Mouse (Mus musculus) liver, adult 2 months (tissue): ENCODE measurements at regions not wholly inside any gene's neighbourhood (a gene's known extent, or its start where the extent isn't known, plus 50 kb on each side); places are given as distances from the start of the nearest gene placed in this dataset.

ENCODE experiments used
- DNase-seq: peaks from one replicate; pipeline ENCODE4 v3.0.0-alpha.2; 2011; ENCODE audit warnings: low read depth, low spot score; ENCODE audit errors: extremely low read depth
- H3K27ac ChIP-seq: fragments of 200-500 bp; replicated peaks from 2 replicates; pipeline ENCODE4 v1.5.1; 2012; ENCODE audit warnings: low read depth, mild to moderate bottlenecking, control low read depth, inconsistent platforms, low read length; ENCODE audit not compliant: insufficient read depth
- H3K27me3 ChIP-seq: fragments of 200-500 bp; 2 replicates; pipeline ENCODE4 v1.6.1; 2012; ENCODE audit warnings: mild to moderate bottlenecking, moderate library complexity, low read length, inconsistent platforms; ENCODE audit not compliant: control insufficient read depth, insufficient read depth
- H3K36me3 ChIP-seq: fragments of 200-500 bp; 2 replicates; pipeline ENCODE4 v1.6.1; 2012; ENCODE audit warnings: low read length, inconsistent platforms; ENCODE audit not compliant: control insufficient read depth, insufficient read depth
- H3K4me1 ChIP-seq: fragments of 200-500 bp; 2 replicates; pipeline ENCODE4 v1.6.1; 2011; ENCODE audit warnings: low read length; ENCODE audit not compliant: control insufficient read depth, insufficient read depth
- H3K4me3 ChIP-seq: fragments of 200-500 bp; 2 replicates; pipeline ENCODE4 v1.5.1; 2011; ENCODE audit warnings: low read depth, mild to moderate bottlenecking, control low read depth, low read length, moderate library complexity; ENCODE audit not compliant: insufficient read depth
- H3K79me2 ChIP-seq: fragments of 200-500 bp; 2 replicates; pipeline ENCODE4 v1.6.1; 2012; ENCODE audit warnings: inconsistent platforms, mild to moderate bottlenecking, low read length, moderate library complexity; ENCODE audit not compliant: control insufficient read depth, insufficient read depth
- H3K9ac ChIP-seq: fragments of 200-500 bp; 2 replicates; pipeline ENCODE4 v1.6.1; 2012; ENCODE audit warnings: low read depth, mild to moderate bottlenecking, control low read depth, inconsistent platforms, low read length
- CTCF ChIP-seq: fragments of 200-500 bp; IDR thresholded peaks from 2 replicates; pipeline ENCODE4 v1.5.1; 2011; ENCODE audit warnings: low read depth, low read length, control low read depth
- POLR2A ChIP-seq: fragments of 200-500 bp; IDR thresholded peaks from 2 replicates; pipeline ENCODE4 v1.6.1; 2011; ENCODE audit warnings: low read length, control low read depth; ENCODE audit not compliant: insufficient read depth; ENCODE audit errors: extremely low read depth
- WGBS: fragments of 180-500 bp; shearing (Covaris S2); methylation state at CpG from one replicate; pipeline ENCODE4 v1.1.7; 2018; 5-methylcytosine and 5-hydroxymethylcytosine counted together

DNA sequence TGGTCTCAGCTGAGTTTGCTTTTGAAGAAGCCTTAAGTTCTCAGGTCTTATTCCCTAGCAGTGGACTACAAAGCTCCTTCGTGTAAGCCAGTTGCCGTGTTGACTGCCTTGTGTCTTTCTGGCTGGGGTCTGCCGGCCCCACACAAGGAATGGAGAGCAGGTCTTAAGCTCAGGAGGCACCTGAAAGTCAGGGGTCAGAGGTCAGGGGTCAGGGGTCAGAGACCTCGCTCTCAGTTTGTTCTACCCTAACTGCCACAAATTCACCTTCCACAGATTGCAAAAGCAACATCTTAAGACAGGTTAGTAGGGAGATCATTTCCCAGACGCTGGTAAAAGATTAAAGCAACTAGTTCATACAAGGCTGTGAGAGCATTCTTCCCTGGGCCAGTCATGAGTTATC is 505.8 kb upstream of the Sox11 start:
- no peak overlapping the region for H3K4me3 ChIP-seq
- H3K79me2 ChIP-seq = no peaks in the 10 kb centered on the region
- 64% methylated on average over 5 of the region's 5 CpGs for WGBS
- H3K4me1 ChIP-seq = no peaks in the 10 kb centered on the region
- TF ChIP-seq POLR2A = no peak
- TF ChIP-seq CTCF = no peak
- H3K27me3 ChIP-seq = no peaks in the 10 kb centered on the region
- no peak overlapping the region for H3K9ac ChIP-seq
- no peaks in the 10 kb centered on the region for H3K36me3 ChIP-seq
- DNase-seq = no peak
- no peak overlapping the region for H3K27ac ChIP-seq

DNA sequence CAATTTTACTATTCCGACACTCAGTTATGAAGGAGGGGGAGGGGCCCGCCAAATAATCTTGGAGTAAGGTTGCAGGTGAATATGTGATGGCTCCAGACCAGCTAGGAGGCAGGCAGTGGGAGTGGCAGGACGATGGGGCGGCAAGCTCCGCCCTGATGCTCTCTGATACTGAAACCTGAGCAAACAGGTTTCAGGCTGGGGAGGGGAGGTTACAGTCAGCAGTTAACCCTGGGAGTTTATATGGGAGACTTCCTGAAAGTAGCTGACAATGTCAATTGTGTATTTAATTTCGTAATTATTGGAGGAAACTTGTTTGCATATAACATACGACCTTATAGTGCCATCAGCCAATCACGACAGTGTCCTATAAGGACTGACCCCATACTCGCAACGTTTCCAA is 505.0 kb upstream of the Sox11 start:
- H3K9ac ChIP-seq = no peak overlapping the region
- DNase-seq = no peak
- H3K4me1 ChIP-seq = no peaks in the 10 kb centered on the region
- H3K4me3 ChIP-seq = no peak overlapping the region
- 58% methylated on average over 10 of the region's 10 CpGs for WGBS
- TF ChIP-seq CTCF (no peak), POLR2A (no peak)
- no peaks in the 10 kb centered on the region for H3K27me3 ChIP-seq
- no peaks in the 10 kb centered on the region for H3K36me3 ChIP-seq
- no peak overlapping the region for H3K27ac ChIP-seq
- no peaks in the 10 kb centered on the region for H3K79me2 ChIP-seq

DNA sequence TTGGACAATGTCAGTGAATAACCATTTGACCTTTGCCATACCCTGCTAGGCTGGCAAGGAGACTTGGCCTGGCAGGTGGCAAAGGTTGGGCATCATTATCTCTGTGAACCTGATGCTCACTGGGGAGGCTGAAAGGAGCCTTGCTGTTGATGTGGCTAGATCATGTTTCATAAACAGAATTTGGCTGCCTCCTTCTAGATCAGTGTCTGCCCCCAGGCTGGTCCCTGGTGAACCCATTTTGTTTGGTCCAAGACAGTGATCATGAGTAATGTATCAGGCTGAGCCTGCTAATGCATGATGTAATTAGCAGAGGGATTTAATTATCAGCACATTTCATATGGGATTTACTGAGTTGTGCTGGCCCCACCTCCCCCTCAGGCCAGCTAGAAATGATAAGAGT is 502.6 kb upstream of the Sox11 start:
- H3K9ac ChIP-seq = no peak overlapping the region
- TF ChIP-seq CTCF (no peak), POLR2A (no peak)
- no peak overlapping the region for H3K4me3 ChIP-seq
- H3K36me3 ChIP-seq = no peaks in the 10 kb centered on the region
- no peaks in the 10 kb centered on the region for H3K27me3 ChIP-seq
- H3K27ac ChIP-seq = no peak overlapping the region
- DNase-seq = no peak
- H3K79me2 ChIP-seq = no peaks in the 10 kb centered on the region
- no peaks in the 10 kb centered on the region for H3K4me1 ChIP-seq

DNA sequence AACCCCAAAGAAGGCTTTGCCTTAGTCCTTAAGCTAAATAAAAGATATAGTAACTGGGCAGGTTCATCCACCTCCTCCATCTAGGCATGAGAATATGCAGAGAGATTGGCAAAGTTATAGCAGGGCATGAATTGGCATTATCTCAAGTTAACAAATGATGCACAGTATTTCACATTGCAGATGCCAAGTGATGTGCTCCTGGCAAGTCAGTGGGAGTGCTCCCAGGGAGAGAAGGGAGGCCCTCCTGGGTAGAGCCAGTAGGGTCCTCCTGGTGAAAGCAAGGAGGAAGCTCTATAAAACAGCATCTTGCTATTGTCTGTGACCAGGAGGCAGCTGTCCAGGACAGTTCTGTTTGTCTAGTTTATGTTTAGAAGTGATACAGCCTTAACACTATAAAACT is 496.6 kb upstream of the Sox11 start:
- Histone ChIP-seq H3K4me3 (no peak overlapping the region), H3K4me1 (no peaks in the 10 kb centered on the region), H3K79me2 (no peaks in the 10 kb centered on the region), H3K9ac (no peak overlapping the region), H3K27me3 (no peaks in the 10 kb centered on the region), H3K36me3 (no peaks in the 10 kb centered on the region), H3K27ac (no peak overlapping the region)
- no peak for DNase-seq
- TF ChIP-seq CTCF = no peak
- no peak for TF ChIP-seq POLR2A

DNA sequence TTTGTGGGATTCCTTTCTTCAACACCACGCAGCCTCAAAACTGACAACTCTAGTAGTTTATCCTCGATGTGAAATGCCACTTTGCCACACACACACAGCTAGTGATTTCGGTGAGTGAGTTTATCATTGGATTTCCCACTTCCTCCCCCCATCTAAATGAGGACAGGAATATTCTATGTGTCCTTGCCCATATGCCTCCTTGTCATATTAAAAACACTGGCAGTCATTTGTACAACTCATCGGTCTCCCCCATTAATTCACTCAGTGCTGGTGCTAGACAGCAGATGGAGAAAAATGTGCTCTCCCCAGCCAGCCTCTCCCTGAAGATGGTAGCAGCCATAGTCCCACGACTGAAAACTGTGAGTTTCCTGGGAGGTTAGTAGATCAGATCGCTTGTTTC is 496.0 kb upstream of the Sox11 start:
- no peaks in the 10 kb centered on the region for H3K79me2 ChIP-seq
- WGBS = 85% methylated on average over 6 of the region's 6 CpGs
- TF ChIP-seq CTCF = no peak
- no peak for TF ChIP-seq POLR2A
- no peak overlapping the region for H3K9ac ChIP-seq
- no peaks in the 10 kb centered on the region for H3K27me3 ChIP-seq
- no peaks in the 10 kb centered on the region for H3K36me3 ChIP-seq
- H3K27ac ChIP-seq = no peak overlapping the region
- H3K4me3 ChIP-seq = no peak overlapping the region
- H3K4me1 ChIP-seq = no peaks in the 10 kb centered on the region
- DNase-seq = no peak

DNA sequence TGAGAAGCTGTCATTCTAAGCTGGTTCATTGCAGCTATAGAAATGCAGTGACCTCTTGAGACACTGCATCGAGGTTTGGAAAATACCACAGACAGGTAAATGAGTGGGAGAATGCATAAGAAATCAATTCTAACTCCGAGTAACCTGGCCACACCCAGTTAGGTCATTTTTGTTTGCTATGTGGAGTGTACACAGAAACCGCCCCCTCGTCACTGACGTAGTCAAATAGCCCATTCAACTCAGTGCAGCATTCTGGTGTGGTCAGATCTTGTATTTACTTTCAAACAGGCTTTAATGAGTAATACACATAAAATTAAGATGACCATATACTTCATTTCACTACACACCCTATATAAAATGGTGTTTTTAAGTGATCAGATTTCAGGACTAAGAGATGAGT is 483.8 kb upstream of the Sox11 start:
- H3K79me2 ChIP-seq = no peaks in the 10 kb centered on the region
- DNase-seq = peak; percentile 19
- H3K9ac ChIP-seq = no peak overlapping the region
- H3K4me1 ChIP-seq = peaks cover 2% of the 10 kb centered on the region; the same call in 1 of the 2 replicates
- TF ChIP-seq CTCF = no peak
- no peak for TF ChIP-seq POLR2A
- no peak overlapping the region for H3K27ac ChIP-seq
- H3K27me3 ChIP-seq = no peaks in the 10 kb centered on the region
- 21% methylated on average over 5 of the region's 5 CpGs for whole genome bisulfite sequencing
- no peak overlapping the region for H3K4me3 ChIP-seq
- no peaks in the 10 kb centered on the region for H3K36me3 ChIP-seq
